Mouse (Mus musculus): ENCODE data around the gene Rbm6.

GRCm38 (mm10) chr9:107887804-107888266, 14.8 kb upstream of the Rbm6 start, which contains the start of gene Mon1a:
- 0 out of 2 replicates have a peak, but pooled peaks have one; percentile 0 for TF ChIP-seq CTCF (conservative IDR thresholded peaks at IDR 0.05; ENCODE audit: insufficient read depth, insufficient read length, low read depth, low read length)
- TF ChIP-seq POLR2A (IDR thresholded peaks at IDR 0.05; ENCODE audit: low read depth, low read length), result peak; percentile 19

All from kidney, adult 2 months (tissue).